Mouse (Mus musculus) MEL (cell line): ENCODE results near the gene Rpl35.

ENCODE experiments used
- BHLHE40 ChIP-seq: IDR thresholded peaks from 2 replicates; pipeline ENCODE4 v1.6.1; 2012; ENCODE audit warnings: low read depth, mild to moderate bottlenecking, inconsistent platforms, low read length, improper control_type of control experiment, borderline replicate concordance
- CTCF ChIP-seq, 3 experiments: IDR thresholded peaks in 2 of 3; conservative IDR thresholded peaks in 1 of 3; 2 replicates each; pipeline ENCODE4 v1.5.1; 2011 to 2012; ENCODE audit warnings: low read length in 3 of 3, low read depth in 2 of 3, mild to moderate bottlenecking in 2 of 3, improper control_type of control experiment in 1 of 3, inconsistent platforms in 1 of 3, mixed read lengths in 1 of 3, moderate library complexity in 1 of 3; ENCODE audit not compliant: control insufficient read depth in 1 of 3, insufficient read depth in 1 of 3, poor library complexity in 1 of 3, severe bottlenecking in 1 of 3
- EP300 ChIP-seq, 2 experiments: IDR thresholded peaks; 2 replicates each; pipeline ENCODE4 v1.6.1; 2011; ENCODE audit warnings: improper control_type of control experiment in 2 of 2, low read length in 2 of 2, low read depth in 1 of 2, mild to moderate bottlenecking in 1 of 2
- GATA1 ChIP-seq: IDR thresholded peaks from 2 replicates; pipeline ENCODE4 v1.6.1; 2011; ENCODE audit warnings: low read depth, low read length, improper control_type of control experiment
- KAT2A ChIP-seq: conservative IDR thresholded peaks from 2 replicates; pipeline ENCODE4 v1.6.1; 2012; ENCODE audit warnings: low read depth, low read length, improper control_type of control experiment, inconsistent platforms
- MAFK ChIP-seq: IDR thresholded peaks from 2 replicates; pipeline ENCODE4 v1.6.1; 2011; ENCODE audit warnings: low read depth, mild to moderate bottlenecking, low read length, improper control_type of control experiment, borderline replicate concordance
- POLR2A ChIP-seq, 2 experiments: IDR thresholded peaks; 2 replicates each; pipeline ENCODE4 v1.6.1; 2011 to 2012; ENCODE audit warnings: low read length in 2 of 2, mild to moderate bottlenecking in 2 of 2, control low read depth in 1 of 2, improper control_type of control experiment in 1 of 2, low read depth in 1 of 2, moderate library complexity in 1 of 2; ENCODE audit not compliant: control insufficient read depth in 1 of 2, insufficient read depth in 1 of 2, poor library complexity in 1 of 2
- RAD21 ChIP-seq: IDR thresholded peaks from 2 replicates; pipeline ENCODE4 v1.6.1; 2011; ENCODE audit warnings: mild to moderate bottlenecking, low read depth, low read length, improper control_type of control experiment
- TBP ChIP-seq: IDR thresholded peaks from 2 replicates; pipeline ENCODE4 v1.8.0; 2011; ENCODE audit warnings: low read depth, low read length, improper control_type of control experiment
- UBTF ChIP-seq: IDR thresholded peaks from 2 replicates; pipeline ENCODE4 v1.6.1; 2012; ENCODE audit warnings: low read depth, mild to moderate bottlenecking, inconsistent platforms, low read length, improper control_type of control experiment, moderate library complexity, borderline replicate concordance; ENCODE audit not compliant: insufficient read depth
- ZNF384 ChIP-seq: IDR thresholded peaks from 2 replicates; pipeline ENCODE4 v1.6.1; 2012; ENCODE audit warnings: low read depth, mild to moderate bottlenecking, inconsistent platforms, low read length, improper control_type of control experiment

GRCm38 (mm10) chr2:38973223-38973622 is 32.2 kb downstream of the Rpl35 start:
- no peak for TF ChIP-seq MAFK
- no peak for TF ChIP-seq RAD21
- TF ChIP-seq KAT2A, result no peak
- peak in 1 of 3 experiments; percentile 7; a peak in 2 of 6 replicates for TF ChIP-seq CTCF (IDR thresholded peaks at IDR 0.05 in 2 of 3, conservative IDR thresholded peaks at IDR 0.05 in 1 of 3; ENCODE audit: control insufficient read depth in 1 of 3, insufficient read depth in 1 of 3, low read depth in 2 of 3, low read length in 3 of 3, poor library complexity in 1 of 3, severe bottlenecking in 1 of 3)
- no peak for TF ChIP-seq UBTF
- TF ChIP-seq POLR2A (IDR thresholded peaks at IDR 0.05; ENCODE audit: control insufficient read depth in 1 of 2, insufficient read depth in 1 of 2, low read depth in 1 of 2, low read length in 2 of 2, poor library complexity in 1 of 2), result no peak
- TF ChIP-seq EP300 (IDR thresholded peaks at IDR 0.05; ENCODE audit: low read depth in 1 of 2, low read length in 2 of 2), result no peak
- TF ChIP-seq BHLHE40, result no peak
- no peak for TF ChIP-seq GATA1
- TF ChIP-seq TBP, result no peak
- TF ChIP-seq ZNF384, result no peak
